Mouse (Mus musculus): ENCODE data around the gene Dtx3l.

DNA sequence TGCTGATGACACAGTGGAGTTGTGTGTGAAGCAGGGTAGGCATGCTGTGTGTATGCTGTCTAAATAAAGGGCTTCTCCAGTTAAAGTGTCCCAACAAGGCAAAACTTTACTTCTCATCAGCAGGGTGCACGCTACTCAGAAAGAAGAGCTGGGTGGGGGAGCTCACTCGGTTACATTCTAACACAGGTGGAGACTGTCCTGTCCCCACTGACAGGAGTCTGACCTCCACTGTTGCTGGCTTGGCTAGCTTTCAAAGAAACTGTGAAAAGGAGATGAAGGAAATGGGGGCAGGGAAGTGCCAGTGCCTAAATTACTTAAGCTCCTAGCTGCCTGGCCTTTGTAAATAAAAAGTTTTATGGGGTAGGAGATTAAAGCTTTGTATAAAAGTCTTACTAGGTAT, 29.2 kb upstream of the Dtx3l start:
- TF ChIP-seq CTCF (IDR thresholded peaks at IDR 0.05; ENCODE audit: extremely low read depth, insufficient read depth, low read length) (no peak), POLR2A (IDR thresholded peaks at IDR 0.05; ENCODE audit: extremely low read depth, insufficient read depth, low read length) (no peak)

Measured in cortical plate, adult 2 months (tissue).